Mouse (Mus musculus) ES-CJ7 (cell line): ENCODE data around the gene Immp2l.
A peak's percentile ranks its signal among the peaks of the same experiment; 100 is the strongest.

Source experiments
- DNase-seq: peaks from one replicate; pipeline ENCODE4 v3.0.0; 2011; ENCODE audit warnings: low read depth, low spot score

Immp2l gene

GRCm38 (mm10) chr12:41425101-41425679, 401.3 kb downstream of the Immp2l start:
- DNase-seq = no peak

DNA sequence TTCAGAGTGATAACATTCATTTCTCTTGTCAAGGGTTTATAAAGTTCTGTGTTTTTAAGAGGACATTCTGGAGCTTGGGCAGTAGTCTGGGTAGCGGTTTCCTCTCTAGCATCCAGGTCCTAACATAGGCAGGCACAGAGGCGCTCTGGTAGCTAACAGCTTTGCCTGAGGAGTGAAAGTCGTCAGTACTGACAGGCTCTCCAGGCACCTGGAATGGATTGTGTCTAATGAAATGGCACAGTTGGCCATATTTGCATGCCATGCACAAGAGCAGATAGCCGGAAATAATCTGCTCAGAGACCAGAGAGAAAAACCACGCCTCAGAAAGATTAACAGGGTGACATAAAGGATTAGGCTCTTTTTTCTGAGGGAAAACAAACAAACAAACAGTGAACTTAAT, 403.6 kb downstream of the Immp2l start:
- no peak for DNase-seq

DNA sequence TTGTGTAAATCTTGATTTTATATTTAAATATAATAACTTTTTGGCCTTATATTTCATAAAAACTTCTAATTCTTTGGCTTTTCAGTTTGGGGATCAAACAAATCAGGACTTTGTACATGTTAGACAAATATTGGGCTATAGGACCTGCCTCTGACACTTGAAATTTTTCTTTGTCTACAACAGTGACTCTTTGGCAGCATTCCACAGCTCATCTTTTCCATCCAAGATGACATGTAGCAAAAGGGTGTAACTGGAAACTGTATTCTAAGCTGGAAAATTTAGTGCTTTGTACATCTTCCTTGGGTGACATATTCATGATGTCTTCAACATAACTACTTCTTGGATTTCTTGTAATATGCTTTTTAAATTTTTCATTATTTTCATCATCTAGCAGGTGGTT, 404.9 kb downstream of the Immp2l start:
- DNase-seq = no peak

- no peak for DNase-seq
These were observed 412.5 kb downstream of the Immp2l start for GRCm38 (mm10) chr12:41436206-41436985.

DNA sequence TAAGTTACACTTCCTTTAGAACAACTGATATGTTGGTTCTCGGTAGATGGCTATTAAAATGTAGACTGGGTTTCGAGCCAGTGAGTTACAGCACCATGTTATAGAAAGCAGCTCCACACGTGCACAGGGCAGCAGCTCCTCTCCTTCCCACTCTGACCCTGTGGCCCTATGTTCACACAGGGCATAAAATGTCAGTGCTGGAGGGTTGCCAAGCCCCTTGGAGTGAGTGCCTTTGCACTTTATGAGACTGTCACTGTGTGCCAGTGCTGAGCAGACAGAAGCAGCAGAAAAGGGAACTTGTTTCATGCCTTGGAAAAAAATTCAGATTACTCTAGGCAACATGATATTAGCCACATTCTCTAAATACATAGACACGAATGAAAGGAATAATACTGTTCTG, 414.6 kb downstream of the Immp2l start:
- DNase-seq = no peak

DNA sequence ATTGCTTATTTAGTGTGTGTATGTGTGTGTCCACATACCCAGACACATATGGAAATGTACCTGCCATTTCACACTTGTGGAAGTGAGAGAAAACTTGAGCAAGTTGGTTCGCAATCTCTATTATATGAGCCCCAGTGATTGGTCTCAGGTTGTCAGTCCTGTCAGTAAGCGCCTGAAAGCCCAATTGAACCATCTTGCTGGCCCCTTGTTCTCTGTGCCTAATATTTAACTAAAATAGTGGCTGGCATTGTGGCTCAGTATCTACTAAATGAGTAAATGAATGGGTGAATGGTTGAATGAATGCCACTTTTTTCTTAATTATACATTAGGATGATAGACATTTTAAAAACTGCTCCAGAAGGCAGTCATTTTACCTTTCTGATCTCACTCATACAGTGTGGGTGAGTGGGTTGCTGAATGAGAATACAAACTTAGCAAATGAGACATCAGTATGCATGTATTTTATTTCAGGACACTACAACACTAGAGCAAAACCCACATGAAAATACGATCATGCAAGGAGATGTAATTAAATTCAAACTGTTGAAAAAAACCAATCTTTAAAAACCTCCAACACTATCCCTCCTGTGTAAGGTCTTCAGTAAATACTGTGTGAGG, 444.6 kb downstream of the Immp2l start:
- DNase-seq = no peak

DNA sequence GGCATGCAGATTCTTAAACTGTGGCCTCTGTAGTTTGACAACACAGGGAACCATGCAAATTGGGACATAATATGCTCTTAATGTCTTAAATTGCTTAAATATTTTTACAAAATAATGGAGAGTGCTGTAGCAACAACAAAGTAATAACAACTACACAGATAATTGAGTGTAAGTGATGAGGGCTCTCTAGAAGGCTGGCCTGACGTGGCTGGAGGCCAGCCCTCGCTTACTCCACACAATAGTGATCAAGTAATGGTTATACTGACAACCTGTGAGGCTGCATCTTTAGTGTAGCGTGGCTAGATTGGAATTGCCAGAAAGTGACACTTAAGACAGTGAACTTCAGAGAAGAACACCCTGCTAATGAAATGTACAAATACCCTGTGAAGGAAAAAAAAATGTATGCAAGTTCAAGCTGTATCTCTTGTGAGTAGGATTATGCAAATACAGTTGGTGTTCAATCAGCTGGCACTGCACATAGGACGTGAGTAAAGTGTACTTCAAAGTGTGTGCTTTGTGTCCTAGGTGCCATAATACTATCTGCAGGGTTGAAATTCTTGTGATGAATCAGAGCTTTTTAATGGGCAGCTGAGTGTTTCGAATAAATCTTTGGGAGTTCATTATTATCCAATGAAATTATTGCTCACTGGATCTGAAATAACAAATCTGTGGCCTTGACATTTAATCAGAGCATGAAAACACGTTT, 445.4 kb downstream of the Immp2l start:
- no peak for DNase-seq

DNA sequence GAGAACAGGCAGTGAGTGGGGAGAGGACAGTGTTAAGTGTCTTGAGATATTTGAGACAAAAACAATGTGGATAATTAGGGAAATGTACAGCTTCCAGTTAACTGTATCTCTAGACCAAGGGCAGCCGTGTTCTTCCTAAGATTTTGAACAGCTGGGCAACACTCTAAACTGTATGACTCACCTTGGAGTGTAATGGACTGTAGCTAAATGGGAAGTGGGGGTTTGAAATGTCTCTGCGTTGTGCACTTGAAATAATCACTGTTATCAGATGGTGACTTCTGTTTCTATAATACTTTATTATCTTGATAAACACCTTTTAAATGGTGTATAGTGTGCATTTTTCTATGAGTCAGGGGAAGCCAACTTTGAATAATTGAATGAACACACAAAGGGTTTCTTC, 457.6 kb downstream of the Immp2l start:
- no peak for DNase-seq

- DNase-seq = no peak
These were observed 459.3 kb downstream of the Immp2l start for GRCm38 (mm10) chr12:41483091-41483592.

DNA sequence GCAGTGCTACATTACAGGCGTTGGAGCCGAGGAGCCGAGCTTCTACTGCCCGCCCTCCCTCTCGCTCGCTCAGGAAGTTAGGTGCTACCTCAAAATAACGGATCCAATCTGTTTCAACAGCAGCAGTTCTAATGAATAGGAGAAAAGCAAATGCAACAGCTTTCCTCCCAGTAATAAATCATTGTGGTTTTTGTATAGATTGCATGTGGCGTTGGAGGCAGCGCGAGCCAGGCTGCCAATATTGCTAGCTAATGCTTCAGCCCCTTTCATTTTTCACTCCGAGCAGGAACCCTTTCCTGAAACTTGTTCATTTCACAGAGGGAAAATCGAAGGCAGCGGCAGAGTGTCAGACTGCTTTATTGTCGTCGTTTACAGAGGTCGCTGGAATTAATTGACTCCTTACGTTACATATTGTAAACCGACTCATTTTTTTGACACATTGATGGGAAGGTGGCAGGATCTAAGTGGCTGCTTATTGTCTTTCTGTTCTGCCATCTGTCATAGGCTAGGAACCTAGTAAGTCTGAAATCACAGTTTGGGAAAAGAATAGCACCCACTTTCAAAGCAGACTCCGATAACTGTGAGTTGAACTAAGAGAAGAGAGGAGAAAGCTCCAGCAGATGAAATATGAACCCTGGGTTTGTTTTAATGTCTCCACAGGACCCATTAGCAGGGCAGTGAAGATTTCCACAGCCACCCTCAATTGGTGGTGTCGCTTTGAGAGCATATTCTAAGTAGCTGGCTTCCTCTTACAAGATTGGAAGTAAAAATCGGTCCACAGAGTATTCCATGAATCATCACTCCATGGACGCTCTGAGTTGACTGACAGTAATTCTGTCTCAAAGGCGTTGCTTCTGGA, 459.9 kb downstream of the Immp2l start:
- no peak for DNase-seq

GRCm38 (mm10) chr12:41484689-41485511, 461.0 kb downstream of the Immp2l start:
- DNase-seq = no peak

- DNase-seq = no peak
These were observed 461.8 kb downstream of the Immp2l start for GRCm38 (mm10) chr12:41485512-41486215.

GRCm38 (mm10) chr12:41486331-41486730, 462.4 kb downstream of the Immp2l start, which contains the start of gene Lrrn3:
Lrrn3 (minus strand) TSS chr12:41486431.
- no peak for DNase-seq

- peak; percentile 65 for DNase-seq
These were observed 463.1 kb downstream of the Immp2l start for GRCm38 (mm10) chr12:41487005-41487404.

- DNase-seq = peak; percentile 61
These were observed 470.7 kb downstream of the Immp2l start for GRCm38 (mm10) chr12:41494620-41495019.

GRCm38 (mm10) chr12:41500049-41500820, 476.3 kb downstream of the Immp2l start:
- DNase-seq = no peak

- no peak for DNase-seq
These were observed 484.7 kb downstream of the Immp2l start for GRCm38 (mm10) chr12:41508610-41509009.

- DNase-seq = no peak
These were observed 486.7 kb downstream of the Immp2l start for GRCm38 (mm10) chr12:41510588-41510987.

DNA sequence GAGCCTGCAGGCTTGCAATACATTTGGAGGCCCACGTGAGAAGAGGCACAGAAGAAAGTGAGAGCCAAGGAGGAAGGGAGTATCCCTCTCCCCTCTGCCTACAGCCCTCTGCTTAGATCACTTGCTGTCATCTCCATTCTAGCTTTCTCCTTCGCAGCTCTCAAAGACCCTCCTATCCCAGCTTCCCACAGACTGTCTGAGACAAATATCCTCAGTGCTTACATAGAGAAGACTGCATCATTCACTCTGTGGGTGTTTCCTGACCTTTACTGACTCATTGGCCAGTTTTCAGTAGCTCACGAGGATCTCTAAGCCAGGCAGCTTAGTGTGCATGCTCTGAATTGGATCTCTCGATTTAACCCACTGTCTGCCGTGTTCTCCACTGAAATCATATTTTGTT, 495.0 kb downstream of the Immp2l start:
- no peak for DNase-seq
